Mouse (Mus musculus) kidney, postnatal 4 days (tissue): ENCODE data around the gene Dhdds.

Experiments
- DNase-seq, 2 experiments: peaks; one replicate each; pipeline ENCODE4 v3.0.0; 2021; ENCODE audit warnings: mixed read lengths in 2 of 2

Dhdds gene

DNA sequence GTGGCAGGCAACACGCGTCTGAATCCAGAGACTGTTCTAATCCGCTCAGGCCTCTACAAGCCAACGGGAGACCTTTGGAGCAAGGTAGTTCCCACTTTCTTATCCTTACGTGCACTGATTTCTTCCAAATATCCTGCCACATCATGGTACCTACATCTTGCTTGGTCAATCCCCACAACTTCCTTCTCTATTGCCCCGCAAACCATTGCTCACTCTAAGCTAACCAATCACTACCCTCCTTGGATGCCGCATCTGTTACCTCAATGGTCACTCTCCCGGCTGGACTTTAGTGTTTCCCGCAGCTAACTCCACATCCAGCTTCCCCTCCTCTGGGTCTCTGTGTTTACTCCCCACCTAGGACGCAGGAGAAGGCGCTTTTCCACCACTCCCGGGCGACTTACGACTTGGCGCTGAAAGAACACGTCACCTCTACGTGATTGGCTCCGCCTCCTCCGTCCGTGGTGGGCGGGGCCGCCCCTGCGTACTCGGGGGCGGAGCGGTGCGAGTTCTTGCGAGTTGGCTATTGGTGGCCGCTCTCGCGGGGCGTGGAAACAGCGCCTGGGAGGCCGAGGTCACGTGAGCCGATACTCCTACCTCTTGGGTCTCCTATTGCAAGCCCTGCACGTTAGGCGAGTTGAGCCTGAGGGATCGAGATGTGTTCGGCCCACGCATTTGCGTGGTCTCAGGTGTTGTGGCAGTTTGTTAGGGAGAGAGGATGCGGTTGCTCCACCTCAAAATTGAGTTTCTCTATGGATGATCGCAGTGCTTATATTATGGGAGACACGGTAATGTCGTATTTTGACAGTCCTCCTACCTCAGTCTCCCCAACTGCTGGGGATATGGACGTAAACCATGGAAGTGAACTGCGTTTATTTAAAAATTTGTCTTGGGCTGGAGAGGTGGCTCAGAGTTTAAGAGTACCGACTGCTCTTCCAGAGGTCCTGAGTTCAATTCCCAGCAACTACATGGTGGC, at the start of gene Dhdds:
Dhdds (minus strand) TSS at position 453 of the 973 bp plus-strand sequence.
- DNase-seq = peak; percentile 95 to 98

DNA sequence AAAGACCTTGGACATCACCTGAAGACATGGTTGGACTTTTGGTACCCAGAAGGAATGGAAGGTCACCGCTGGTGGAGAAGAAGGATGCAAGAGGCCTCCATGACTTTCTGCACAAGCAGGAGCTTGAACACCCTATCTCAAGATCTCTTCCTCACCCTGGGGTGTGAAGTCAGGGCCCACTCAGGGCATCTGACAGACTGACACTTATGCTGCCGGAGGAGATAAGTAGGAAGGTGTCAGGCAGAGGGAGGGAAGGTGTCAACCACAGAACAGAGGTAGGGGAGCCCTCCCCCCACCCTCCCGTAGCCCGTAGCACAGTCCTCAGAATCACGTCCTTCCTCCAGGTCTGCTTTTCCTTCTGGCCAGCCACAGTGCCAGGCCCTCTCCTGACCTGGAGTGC, 46.9 kb upstream of the Dhdds start:
- DNase-seq = no peak

DNA sequence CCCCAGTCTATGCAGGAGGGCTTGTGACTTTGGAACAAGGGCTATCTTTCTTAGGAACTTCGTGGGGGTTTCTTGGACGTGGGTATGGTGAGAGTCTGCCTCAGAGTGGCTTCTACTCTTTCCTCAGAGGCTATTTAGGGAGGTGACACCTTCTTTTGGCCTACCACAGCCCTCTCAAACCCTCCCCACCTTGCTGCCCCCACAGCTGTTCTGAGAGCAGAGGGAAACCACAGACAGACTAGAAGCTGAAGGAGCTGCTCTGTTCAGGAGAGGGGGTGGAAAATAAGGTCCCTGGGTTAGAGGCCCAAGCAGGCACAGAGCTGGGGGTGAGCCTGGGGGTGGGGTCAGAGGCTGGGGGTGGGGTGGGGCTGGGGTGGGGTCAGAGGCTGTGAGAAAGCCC, 42.3 kb upstream of the Dhdds start:
- DNase-seq = no peak

DNA sequence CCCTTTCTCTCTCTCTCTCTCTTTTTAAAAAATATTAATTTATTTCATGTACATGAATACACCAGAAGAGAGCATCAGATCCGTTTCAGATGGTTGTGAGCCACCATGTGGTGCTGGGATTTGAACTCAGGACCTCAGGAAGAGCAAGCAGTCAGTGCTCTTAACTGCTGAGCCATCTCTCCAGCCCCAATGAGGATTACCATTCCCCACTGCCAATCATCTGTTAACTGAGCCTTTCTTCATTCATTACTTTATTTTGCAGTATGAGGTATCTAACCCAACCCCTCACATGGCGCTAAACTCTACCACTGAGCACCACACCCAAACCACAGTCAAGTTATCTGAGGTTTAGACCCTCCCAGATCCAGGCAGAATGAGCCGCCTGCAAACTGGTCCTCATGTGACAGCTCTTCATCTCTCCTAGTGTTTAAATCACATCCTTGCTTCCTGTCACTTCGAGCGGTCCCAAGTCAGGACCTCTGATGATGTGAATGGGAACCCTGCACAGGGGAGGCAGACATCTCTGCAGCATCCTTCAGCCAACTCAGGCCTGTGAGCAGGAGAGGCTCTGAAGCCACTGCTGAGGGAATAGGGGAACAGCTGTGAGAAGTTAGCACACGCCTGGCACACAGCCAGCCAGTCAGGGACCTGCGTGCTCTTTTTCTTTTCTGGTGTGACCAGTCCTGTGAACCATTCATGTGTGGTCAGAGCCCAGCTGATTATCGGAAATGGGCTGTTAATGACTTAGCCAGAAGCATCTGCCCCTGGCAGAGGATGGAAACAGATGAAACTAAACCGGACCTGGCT, 40.8 kb upstream of the Dhdds start:
- peak; percentile 70 to 76 for DNase-seq

DNA sequence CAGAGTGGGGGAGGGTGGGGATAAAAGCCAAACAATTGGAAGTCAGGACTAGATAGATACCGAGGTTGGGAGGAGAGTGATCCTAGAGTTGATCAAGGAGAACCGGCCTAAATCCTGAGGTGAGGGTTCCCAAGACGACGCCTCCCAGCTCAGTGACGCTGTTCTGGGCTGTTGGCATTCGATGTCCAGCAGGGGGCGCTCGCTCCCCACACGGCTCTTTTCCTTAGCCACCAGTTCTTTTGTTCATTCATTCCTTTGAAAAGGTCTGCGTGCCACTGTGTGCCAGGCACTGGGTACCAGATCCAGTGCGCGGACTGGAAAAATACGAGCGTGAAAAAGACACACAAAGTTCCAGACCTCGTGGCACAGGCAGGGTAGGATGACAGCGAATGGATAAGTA, 35.2 kb upstream of the Dhdds start:
- DNase-seq = peak; percentile 87 to 88

DNA sequence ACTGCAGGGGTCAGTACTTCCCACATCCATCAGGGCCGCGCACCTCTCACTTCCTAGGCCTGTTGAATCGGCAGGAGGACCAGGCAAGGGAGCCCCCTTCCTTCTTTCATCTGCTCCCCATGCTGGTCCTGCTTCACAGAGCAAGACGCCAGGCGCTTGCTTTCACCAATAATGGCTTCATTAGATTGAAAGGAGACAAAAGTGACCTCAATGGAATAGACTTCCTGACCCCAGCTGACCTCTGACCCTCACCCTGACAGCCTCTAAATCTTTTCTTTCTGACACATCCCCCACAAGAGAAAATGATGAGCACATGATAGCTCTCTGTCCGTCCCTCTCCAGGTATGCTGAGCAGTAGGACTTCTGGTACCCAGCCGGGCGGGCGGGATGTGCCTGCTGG, 25.1 kb upstream of the Dhdds start:
- DNase-seq = no peak

DNA sequence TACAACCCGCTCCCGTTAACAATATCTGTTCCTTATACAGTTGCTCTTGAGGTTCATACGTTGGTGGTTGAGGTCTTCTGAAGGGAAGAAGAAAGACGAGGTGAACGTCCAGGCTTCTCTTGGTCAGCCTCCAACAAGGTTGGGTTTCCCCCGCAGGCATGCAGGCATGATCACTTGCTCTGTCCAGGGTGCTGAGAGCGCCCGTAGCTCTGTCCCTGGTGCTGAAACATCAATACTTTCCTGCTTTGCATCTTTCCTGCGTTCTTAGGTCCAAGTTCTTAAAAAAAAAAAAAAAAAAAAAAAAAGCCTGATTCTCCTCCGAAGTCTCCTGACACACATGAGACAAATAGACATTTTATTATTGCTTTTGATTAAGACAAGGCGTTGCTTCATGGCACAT, 19.9 kb upstream of the Dhdds start:
- DNase-seq = peak; percentile 89 to 92

DNA sequence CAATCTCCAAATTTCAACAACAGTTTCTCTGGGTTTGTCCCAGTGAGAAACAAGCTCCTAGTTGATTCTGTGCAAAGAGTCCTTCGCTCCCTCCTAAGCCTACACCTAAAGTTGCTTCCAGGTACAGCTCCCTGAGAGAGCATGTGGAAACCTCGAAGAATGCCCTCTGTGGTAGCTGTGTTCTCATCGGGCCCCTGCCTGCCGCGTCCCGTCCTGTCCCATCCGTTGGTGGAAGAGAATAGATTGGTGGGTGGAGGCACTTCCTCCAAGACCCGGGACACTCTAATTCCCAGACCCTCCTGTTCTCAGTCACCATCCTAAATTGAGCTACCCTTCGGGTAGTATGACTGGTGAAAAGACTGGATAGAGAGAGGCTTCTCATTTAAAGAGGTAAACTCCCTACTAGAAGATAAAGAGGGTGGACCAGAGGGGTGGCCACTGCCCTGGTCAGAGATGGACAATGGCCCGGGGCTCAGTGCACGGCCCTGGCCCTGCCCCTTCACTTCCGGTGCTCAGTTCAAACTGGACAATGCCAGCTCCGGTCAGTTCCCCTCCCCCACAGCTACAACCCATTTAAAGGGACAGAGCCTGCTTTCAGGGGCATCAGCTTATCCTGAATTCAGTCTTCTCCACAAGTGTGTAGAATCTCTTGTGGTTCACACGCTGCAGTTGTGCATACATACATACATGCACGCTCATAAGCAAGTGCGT, 19.1 kb upstream of the Dhdds start:
- no peak for DNase-seq

DNA sequence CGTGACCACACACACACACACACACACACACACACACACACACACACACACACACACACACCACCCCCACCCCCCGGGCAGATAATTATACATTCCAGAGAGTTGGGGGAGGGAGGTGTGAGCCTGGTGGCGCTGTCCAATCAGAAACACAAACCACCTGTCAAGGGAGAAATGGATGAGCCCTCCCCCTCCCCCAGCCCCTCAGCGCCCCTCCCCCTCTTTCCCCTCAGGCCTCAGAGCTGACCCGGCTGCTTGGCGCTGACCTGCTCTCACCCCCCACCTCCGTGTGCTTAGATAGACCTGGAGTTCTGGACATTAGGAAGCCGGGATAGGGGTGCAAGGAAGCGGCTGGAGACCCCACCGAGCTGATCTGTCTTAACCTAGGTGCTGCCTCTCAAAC, 18.5 kb upstream of the Dhdds start:
- DNase-seq = no peak

DNA sequence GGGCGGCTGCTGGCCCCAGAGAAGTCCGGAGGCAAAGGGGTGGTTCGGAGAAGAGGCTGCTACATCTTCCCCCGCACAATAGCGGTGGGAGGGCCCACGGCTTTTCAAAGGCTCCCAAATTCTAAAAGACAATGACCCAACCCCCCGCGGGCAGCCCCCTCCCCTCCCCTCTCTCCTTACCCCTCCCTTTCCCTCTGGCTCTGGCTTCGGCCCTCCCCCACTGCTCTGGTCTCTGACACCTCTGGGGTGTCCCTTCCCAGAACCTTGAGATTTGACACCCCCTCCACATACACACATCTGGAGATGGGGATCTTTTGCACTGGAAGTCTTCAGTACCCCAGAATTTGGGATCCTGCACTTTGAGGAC, 18.0 kb upstream of the Dhdds start, which contains the start of gene Lin28a:
Lin28a (minus strand) TSS at position 63 of the 367 bp plus-strand sequence.
- no peak for DNase-seq

DNA sequence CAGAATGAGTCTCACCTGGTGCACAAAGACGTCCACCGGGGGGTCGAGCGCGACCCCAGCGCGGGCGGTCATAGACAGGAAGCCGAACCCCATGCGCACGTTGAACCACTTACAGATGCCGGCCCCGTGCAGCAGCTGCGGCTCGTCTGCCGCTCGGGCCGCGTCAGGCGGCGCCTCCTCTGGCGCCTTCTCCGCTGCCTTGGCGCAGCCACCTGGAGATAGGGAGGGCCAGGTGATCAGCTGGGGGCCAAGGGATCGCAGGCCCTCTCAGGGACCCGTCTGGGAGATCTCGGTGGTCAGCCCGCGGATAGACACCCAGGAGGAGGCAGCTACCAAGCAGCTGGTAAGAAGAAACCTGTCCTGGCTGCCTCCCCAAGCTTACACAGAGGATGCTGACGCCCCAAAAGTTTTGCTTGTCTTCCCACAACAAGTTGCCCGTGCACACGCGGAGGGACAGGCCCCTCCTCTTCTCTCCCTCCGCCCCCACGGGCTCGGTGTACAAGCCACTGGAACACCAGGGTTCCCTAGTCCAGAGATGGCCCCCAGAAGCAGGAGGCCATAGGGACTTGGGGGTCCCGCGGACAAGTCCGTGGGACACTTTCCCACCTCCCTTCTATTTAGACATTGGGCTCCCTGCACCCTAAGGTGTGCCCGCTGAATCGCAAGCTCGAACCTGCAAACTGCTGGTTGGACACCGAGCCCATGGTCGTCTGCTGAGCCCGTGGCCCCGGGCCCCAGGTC, 17.5 kb upstream of the Dhdds start:
- no peak for DNase-seq

DNA sequence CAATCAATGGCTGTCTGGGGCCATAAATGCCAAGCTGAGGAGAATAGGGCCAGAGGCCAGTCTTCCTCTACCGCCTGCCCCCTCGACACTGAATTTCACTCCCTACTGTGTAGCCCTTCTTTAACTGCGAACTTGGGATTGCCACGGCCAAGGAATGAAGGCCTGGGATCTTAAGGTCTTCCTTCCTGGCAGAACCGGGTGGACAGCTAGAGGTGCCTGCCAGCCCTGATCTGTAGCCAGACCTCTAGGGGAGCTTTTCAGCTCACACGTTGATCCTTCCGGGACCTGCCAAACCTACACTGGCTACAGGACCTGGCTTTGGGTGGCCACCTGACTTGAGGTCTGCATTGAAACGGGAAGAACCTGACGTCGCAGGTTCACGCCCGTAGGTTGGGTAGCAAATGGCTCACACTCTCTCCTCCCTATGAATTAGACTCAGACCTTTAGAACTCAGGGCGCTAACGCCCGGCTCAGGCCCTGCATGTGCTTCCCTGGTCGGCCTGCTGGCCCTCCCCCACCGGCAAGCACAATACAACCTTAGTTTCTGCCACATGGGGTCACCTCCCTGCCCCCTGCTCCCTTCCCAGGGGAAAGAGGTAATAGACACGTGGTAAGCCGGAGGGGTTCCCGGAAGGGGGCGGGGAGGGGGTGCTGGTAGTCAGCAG, 16.6 kb upstream of the Dhdds start:
- DNase-seq = no peak

DNA sequence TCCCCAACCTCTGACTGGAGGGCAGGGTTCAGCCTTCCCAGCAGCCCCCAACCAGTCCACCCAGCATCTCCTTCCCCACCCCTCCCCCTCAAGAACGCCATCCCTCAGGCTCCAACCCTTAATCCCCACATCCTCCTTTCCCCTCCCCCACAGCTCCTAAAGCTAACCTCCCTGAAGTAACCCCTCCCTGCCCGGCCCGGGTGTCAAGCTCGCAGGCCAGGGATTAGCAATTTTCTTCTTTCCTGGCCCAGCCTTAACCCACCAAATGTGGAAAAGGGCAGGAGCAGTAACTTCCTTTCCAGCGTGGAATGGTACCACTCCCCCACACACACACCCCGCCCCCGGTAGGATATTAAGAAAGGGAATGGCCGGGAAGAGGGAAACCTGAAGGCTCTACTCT, 16.0 kb upstream of the Dhdds start:
- DNase-seq = no peak

DNA sequence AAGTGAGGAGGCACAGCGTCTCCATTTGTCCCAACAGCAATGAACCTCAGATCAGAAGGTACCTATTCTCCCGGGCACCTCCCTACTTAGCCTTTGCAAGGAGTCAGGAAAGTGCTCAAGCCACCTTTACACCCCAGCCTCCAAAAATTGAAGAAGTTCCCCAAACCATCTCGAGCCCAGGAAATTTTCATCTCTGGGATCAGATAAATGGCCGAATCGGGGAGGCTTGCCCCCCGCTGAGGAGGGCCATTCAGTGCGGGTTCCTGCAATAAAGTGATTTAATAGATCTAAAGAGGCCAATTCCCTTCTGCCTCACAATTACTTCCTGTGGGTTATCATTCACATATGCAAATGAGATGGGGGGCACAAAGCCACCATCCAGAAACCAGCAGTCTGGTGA, 15.5 kb upstream of the Dhdds start:
- DNase-seq = no peak

DNA sequence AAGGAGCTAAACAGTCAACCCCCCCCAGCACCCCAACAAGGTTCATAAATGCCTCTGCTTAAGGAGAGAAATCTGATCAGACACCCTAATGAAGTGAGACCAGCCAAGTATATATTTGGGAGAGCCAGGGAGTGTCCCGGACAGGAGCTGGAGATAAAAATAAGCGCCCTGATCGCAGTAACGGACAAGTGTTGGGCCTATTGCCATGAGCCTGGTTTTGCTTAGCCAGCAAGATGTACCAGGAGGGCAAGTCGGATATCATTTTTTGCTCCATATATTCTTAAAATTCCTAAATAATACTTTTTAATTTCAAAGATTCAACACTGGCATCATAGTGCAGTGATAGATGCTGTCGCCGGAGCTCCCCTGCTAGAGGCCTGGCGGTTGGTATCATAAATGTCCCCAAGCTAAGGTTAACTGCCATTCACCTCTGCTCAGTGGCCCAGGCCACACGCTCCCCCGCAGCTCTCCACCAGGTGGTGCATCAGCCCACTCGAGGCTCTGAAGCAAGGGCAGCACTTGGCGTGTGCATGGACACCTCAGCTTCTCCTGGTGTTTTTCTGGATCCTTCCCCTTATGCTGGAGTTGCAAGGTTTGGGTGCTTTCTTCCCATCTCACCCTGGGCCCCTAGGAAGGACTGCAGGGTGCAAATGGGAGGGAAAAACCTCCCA, 12.3 kb upstream of the Dhdds start:
- peak; percentile 34 to 48 for DNase-seq

DNA sequence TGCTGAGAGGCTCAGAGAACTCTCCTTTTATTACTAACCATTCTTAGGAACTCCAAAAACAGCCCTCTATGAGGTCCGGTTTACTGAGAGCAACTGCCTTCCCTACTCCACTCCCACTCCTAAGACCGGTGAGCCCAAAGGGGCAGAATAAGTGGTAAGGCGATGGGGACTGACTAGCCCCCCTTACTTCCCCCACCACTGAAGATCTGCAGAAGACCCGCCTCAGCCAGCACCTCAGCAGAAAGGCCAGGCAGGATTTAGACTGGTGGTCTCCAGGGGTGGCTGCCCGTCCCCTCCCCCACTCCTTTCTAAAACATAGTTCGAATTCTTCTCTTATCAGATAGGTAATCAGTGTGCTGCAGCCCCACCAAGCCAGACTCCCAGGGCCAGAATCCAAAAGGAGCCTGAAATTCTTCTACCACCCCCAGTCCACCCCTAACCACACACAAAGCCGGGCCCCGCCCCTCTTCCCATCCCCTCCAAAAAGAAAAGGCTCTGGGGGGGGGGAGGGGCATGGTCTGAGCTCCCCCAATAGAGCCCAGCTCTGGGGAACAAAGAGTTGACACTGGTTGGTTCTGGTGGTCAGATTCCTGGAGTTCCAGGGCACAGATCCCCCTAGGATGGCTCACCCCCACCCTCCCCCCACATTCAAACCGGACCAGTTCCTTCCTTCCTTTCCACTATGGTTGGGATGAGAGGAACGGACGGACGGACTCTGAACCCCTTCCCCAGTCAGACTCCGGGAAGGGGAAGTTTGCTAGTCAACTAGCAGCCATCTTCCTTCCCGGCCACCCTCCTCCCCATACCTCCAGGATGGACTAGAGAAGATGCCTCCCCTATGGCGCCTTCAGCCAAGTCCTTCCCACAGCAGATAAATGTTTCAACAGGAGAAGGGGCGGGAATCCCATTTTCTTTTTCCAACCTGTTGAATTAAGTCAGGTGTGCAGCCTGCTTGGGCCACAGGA, 11.0 kb upstream of the Dhdds start:
- no peak for DNase-seq

DNA sequence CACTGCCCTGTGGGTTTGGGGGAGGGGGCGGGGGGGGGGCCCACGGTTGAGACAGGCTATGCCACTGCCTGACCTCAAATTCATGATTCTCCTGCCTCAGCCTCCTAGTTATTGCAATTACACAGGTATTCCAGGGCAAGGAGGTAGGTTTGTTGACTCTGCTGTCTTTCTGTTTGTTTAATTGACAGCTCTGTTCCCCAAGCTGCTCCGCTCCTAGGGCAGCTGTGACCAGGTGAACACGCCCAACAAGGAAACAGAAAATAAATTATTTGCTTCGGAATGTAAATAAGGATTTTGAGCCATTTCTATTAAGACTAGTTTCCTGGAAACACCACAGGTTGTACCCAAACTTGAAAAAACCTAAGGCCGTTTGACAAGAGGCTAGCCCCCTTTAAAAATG, 9.0 kb upstream of the Dhdds start:
- no peak for DNase-seq

DNA sequence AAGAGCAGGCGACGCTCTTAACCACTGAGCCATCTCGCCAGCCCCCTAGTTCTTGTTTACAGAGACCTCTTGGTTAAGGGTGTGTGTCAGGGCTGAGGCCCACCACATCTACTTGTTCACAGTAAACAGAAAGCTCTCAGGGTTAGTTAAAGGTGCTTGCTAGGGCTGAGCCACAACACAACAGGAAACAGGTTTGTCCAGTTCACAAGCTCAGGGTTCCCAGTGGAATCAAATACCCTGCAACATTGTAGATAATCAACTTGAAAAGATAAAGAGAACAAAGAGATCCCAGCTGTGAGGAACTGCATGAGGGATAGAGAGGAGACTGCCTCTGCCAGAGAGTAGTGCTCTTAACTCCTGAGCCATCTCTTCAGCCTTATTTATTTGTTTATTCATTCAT, 6.1 kb upstream of the Dhdds start:
- DNase-seq = no peak

DNA sequence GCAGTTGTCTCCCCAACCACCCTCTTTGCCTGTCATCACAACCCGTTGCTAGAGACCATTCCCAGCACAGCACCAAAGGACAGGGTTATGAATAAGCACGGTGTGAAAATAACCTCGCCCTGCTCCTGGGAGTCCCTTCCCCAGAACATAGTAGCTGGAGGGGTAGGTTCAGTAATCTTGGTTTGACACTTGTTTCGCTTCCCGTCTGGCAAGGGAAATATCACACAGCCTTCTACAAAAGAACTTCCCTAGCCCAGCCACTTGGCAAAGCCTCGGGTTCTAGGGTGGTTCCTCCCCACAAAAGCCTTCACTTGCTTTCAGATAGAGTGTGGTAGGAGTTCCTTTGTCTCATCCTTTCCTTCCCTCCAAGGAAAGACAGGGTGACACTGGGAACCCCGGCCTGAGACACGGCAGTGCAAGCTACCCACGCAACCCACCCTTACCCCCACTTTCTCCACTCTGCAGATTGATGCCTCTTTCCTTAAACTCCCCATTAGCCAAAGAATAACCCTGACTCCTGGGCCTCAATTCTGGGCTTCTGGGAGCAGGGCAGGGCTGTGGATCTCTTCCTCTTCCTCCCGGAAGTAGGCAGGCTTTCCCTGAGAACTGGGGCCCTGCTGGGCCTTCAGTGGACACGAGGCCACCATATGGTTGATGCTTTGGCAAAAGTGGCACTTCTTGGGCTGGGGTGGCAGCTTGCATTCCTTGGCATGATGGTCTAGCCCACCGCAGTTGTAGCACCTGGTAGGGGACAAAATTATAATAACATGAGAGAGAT, 5.1 kb upstream of the Dhdds start:
- DNase-seq = no peak
